Mouse (Mus musculus) ovary, adult 18-20 months (tissue): ENCODE results near the gene Pms1.
A peak's percentile ranks its signal among the peaks of the same experiment; 100 is the strongest.
"Not testable (repeated sequence)": the region's sequence is repeated elsewhere in the genome, so short reads cannot be mapped to it uniquely, and the experiment has no call there.

ENCODE experiments used
- DNase-seq: peaks from one replicate; pipeline ENCODE4 v3.0.0; 2022; ENCODE audit warnings: low spot score, mixed read lengths

Pms1 gene

GRCm38 (mm10) chr1:53296581-53297383 is at the start of gene Pms1, which contains the start of the genes Ormdl1 and Gm28778:
Gene Pms1 (minus strand): TSS chr1:53297018.
Gene Ormdl1 (plus strand): TSS chr1:53297095.
Gene Gm28778 (plus strand): TSS chr1:53297111.
- peak; percentile 93 for DNase-seq

- no peak for DNase-seq
Observed at GRCm38 (mm10) chr1:53341071-53341470, 44.3 kb upstream of the Pms1 start.

GRCm38 (mm10) chr1:53337403-53337802 is 40.6 kb upstream of the Pms1 start:
- not testable (repeated sequence) for DNase-seq

- no peak for DNase-seq
Observed at GRCm38 (mm10) chr1:53335465-53335864, 38.6 kb upstream of the Pms1 start.

GRCm38 (mm10) chr1:53333527-53333926 is 36.7 kb upstream of the Pms1 start:
- DNase-seq, result not testable (repeated sequence)

- no peak for DNase-seq
Observed at GRCm38 (mm10) chr1:53324827-53325494, 28.1 kb upstream of the Pms1 start.

GRCm38 (mm10) chr1:53324277-53324676 is 27.5 kb upstream of the Pms1 start:
- DNase-seq, result no peak

GRCm38 (mm10) chr1:53323254-53323653 is 26.4 kb upstream of the Pms1 start:
- DNase-seq, result no peak

- DNase-seq, result no peak
Observed at GRCm38 (mm10) chr1:53321662-53322344, 25.0 kb upstream of the Pms1 start.

GRCm38 (mm10) chr1:53312989-53313967 is 16.5 kb upstream of the Pms1 start, which contains the start of gene Osgepl1:
Gene Osgepl1 (plus strand): TSS chr1:53313624.
- peak; percentile 69 for DNase-seq

GRCm38 (mm10) chr1:53300506-53300905 is 3.7 kb upstream of the Pms1 start:
- DNase-seq, result no peak

GRCm38 (mm10) chr1:53291197-53291596 is 5.6 kb downstream of the Pms1 start:
- no peak for DNase-seq

- no peak for DNase-seq
Observed at GRCm38 (mm10) chr1:53272646-53273045, 24.2 kb downstream of the Pms1 start.

GRCm38 (mm10) chr1:53269901-53270300 is 26.9 kb downstream of the Pms1 start:
- DNase-seq, result no peak

- DNase-seq, result not testable (repeated sequence)
Observed at GRCm38 (mm10) chr1:53264958-53265612, 31.7 kb downstream of the Pms1 start.

- no peak for DNase-seq
Observed at GRCm38 (mm10) chr1:53226063-53226462, 70.8 kb downstream of the Pms1 start.

- no peak for DNase-seq
Observed at GRCm38 (mm10) chr1:53225616-53226015, 71.2 kb downstream of the Pms1 start.

GRCm38 (mm10) chr1:53224775-53225174 is 72.0 kb downstream of the Pms1 start:
- no peak for DNase-seq

- no peak for DNase-seq
Observed at GRCm38 (mm10) chr1:53210136-53210535, 86.7 kb downstream of the Pms1 start.

GRCm38 (mm10) chr1:53203902-53204301 is 92.9 kb downstream of the Pms1 start:
- no peak for DNase-seq
